Mouse (Mus musculus) leukemia stem cell, adult 10-12 weeks (primary cell): ENCODE measurements around the gene Tcte2. TPM values are rescaled to one million over a fixed set of nuclear protein-coding genes. Genes with fewer than 3 reads are reported as not detected.

ENCODE experiments used
- polyA plus RNA-seq: library from polyadenylated mRNA; stranded (reverse); fragments of >175 nt; gene quantifications from 2 replicates; pipeline ENCODE4 v1.2.3, GENCODE M21; 2012; ENCODE audit warnings: low replicate concordance

The Tcte2 gene
- polyA plus RNA-seq: not detected in 2 replicates

GRCm38 (mm10) chr17:13761179-13761913, at the start of gene Tcte2:
TSS of gene Tcte2 (minus strand) at chr17:13761825.

GRCm38 (mm10) chr17:13759853-13760627, 1.6 kb downstream of the Tcte2 start, which contains the start of gene Afdn:
TSS of gene Afdn (plus strand) at chr17:13760539.

Other genes starting within 250 kb of the Tcte2 start
- 5.4 and 14.4 TPM in 2 replicates for gene Afdn, start 1.3 kb downstream of the Tcte2 start, polyA plus RNA-seq
- not detected in 2 replicates for gene Gm7168, start 186.5 kb upstream of the Tcte2 start, polyA plus RNA-seq
- not detected in 2 replicates for gene Gm7356, start 241.9 kb upstream of the Tcte2 start, polyA plus RNA-seq